Mouse (Mus musculus) frontal cortex, postnatal 10 days (tissue): ENCODE measurements around the gene Zbtb16.
A peak's percentile ranks its signal among the peaks of the same experiment; 100 is the strongest.

ENCODE experiments used
- DNase-seq, 2 experiments: peaks; one replicate each; pipeline ENCODE4 v3.0.0; 2022; ENCODE audit warnings: low spot score in 2 of 2, mixed read lengths in 1 of 2

Zbtb16 gene

GRCm38 (mm10) chr9:48835631-48836565, at the start of gene Zbtb16:
Gene Zbtb16, minus strand, starts transcription at chr9:48836222.
- DNase-seq = peak; percentile 70 to 79

- DNase-seq = no peak
Observed at GRCm38 (mm10) chr9:48872896-48873295, 36.9 kb upstream of the Zbtb16 start.

GRCm38 (mm10) chr9:48866523-48867121, 30.6 kb upstream of the Zbtb16 start:
- DNase-seq = no peak

GRCm38 (mm10) chr9:48865235-48865634, 29.2 kb upstream of the Zbtb16 start:
- no peak for DNase-seq

GRCm38 (mm10) chr9:48861481-48861880, 25.5 kb upstream of the Zbtb16 start:
- DNase-seq = no peak

GRCm38 (mm10) chr9:48860526-48860845, 24.5 kb upstream of the Zbtb16 start:
- DNase-seq = peak; percentile 36 to 61

- no peak for DNase-seq
Observed at GRCm38 (mm10) chr9:48859828-48860525, 24.0 kb upstream of the Zbtb16 start.

- no peak for DNase-seq
Observed at GRCm38 (mm10) chr9:48857944-48858343, 21.9 kb upstream of the Zbtb16 start.

- DNase-seq = no peak
Observed at GRCm38 (mm10) chr9:48856240-48856639, 20.2 kb upstream of the Zbtb16 start.

- no peak for DNase-seq
Observed at GRCm38 (mm10) chr9:48849531-48849930, 13.5 kb upstream of the Zbtb16 start.

GRCm38 (mm10) chr9:48839568-48839967, 3.5 kb upstream of the Zbtb16 start:
- no peak for DNase-seq

GRCm38 (mm10) chr9:48838346-48838745, 2.3 kb upstream of the Zbtb16 start:
- no peak for DNase-seq

- DNase-seq = no peak
Observed at GRCm38 (mm10) chr9:48837181-48837580, 1.2 kb upstream of the Zbtb16 start.

- no peak for DNase-seq
Observed at GRCm38 (mm10) chr9:48836566-48836930, 526 bp upstream of the Zbtb16 start.

GRCm38 (mm10) chr9:48834541-48835411, 1.2 kb downstream of the Zbtb16 start:
- peak in 1 of 2 experiments; percentile 31 for DNase-seq

GRCm38 (mm10) chr9:48834006-48834405, 2.0 kb downstream of the Zbtb16 start:
- DNase-seq = no peak

GRCm38 (mm10) chr9:48833493-48833892, 2.5 kb downstream of the Zbtb16 start:
- no peak for DNase-seq

- DNase-seq = no peak
Observed at GRCm38 (mm10) chr9:48832473-48833100, 3.4 kb downstream of the Zbtb16 start.

- no peak for DNase-seq
Observed at GRCm38 (mm10) chr9:48831560-48832460, 4.2 kb downstream of the Zbtb16 start.

- no peak for DNase-seq
Observed at GRCm38 (mm10) chr9:48828839-48829238, 7.2 kb downstream of the Zbtb16 start.
